In the genomic region with DNA sequence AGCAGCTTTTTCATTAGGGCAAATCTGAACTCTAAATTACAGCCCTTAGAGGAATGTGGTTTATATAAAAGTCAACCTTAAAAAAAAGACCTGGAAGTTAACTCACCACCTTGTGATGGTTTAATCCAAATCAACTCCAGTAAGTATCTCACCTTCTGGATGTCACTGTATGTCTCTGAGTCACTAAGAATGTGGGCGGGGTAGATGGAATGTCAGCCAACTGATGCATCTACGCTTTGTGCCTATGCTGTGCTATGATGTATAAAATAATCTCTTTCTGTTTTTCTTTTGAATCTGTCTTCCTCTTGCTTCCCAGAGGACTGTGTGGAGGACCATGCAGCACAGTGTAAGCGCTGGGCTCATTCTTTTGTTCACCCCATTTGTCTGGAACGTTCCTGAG, we compare ENCODE assay signal across 21 mouse cellular contexts.
DNase-seq lines count a peak whose midpoint lies in the region; ATAC-seq and TF ChIP-seq lines count a peak whose summit lies in the region.
"Had no signal": no experiment of that assay in that cellular context is flagged by ENCODE, and none has a peak within 500 bp of the region (broad histone marks: within the 10 kb centered on the region; RNA-seq: fewer than 3 reads in every experiment).

No protein-coding gene starts in this region.

- H3K27me3 ChIP-seq in Patski, result no peaks in the 10 kb centered on the region
- H3K27me3 ChIP-seq: embryonic facial prominence, embryonic 15.5 days had no signal

- POLR2A ChIA-PET in Patski (lab: Charles Lee), result no interaction called here

- intact Hi-C loops in left cerebral cortex, adult 2 months (cut with DNase I), result loop anchor here (5.0 kb wide), 2 partner anchors 45 to 80 kb away; no protein-coding TSS in a partner anchor
- intact Hi-C loops in left cerebral cortex, postnatal 4 days (cut with DNase I), result no loop called here

- TF ChIP-seq CTCF in left cerebral cortex, adult 2 months (IDR thresholded peaks at IDR 0.05), result no peak
- TF ChIP-seq CTCF in Patski (IDR thresholded peaks at IDR 0.05), result no peak

- DNase-seq in heart, adult 11 months, result peak; percentile 46
- no peak for DNase-seq in heart, adult 18-20 months
- peak in 1 of 2 experiments; percentile 43 for DNase-seq in left cerebral cortex, adult 2 months (ENCODE audit: extremely low spot score in 1 of 2, low spot score in 2 of 2)
- no peak for DNase-seq in left cerebral cortex, postnatal 4 days
- DNase-seq in Patski (ENCODE audit: low read depth, low spot score), result no peak
- DNase-seq in ZHBTc4 (ENCODE audit: low read depth, low spot score), result peak; percentile 51
- DNase-seq in cerebellum, adult 9-10 months, result no peak
- DNase-seq: adrenal gland, adult 2 months; B cell, adult 2 months; cerebellum, adult 2 months; embryo, embryonic 11 days; gastrocnemius, postnatal 10 days had no signal

- in situ Hi-C loops in Patski (cut with MboI; ENCODE audit: low pct_unique_long_range_greater_than_20kb), result no loop called here

- CTCF ChIA-PET in Patski (lab: Charles Lee), result interaction anchor here (1.0 kb wide), 1 partner anchor 12 kb away, joined by 3 read pairs; no protein-coding TSS in a partner anchor

- ATAC-seq in Patski, result peak; percentile 23
- ATAC-seq in inflammation-experienced regulatory T-cells, adult 6 months, result no peak
- ATAC-seq: CD4-positive, CD25-positive, alpha-beta regulatory T cell, adult 4 months; forebrain, embryonic 14.5 days had no signal

- no peak overlapping the region for H3K4me3 ChIP-seq in left cerebral cortex, adult 2 months
- H3K4me3 ChIP-seq: embryonic facial prominence, embryonic 15.5 days; erythroblast, embryonic 14.5 days; forebrain, embryonic 10.5 days; heart, embryonic 12.5 days; hindbrain, embryonic 10.5 days had no signal

- peak overlapping the region; percentile 55 for H3K27ac ChIP-seq in left cerebral cortex, adult 2 months
- H3K27ac ChIP-seq: embryonic facial prominence, embryonic 15.5 days; forebrain, embryonic 10.5 days; hindbrain, embryonic 10.5 days; hindbrain, embryonic 14.5 days had no signal

Comparison
In these comparisons a context has a peak if more than half of its experiments do, and no peak if none do; other contexts are left out.
1. DNase-seq: peak in heart, adult 11 months (single experiment) and ZHBTc4 (single experiment); none in heart, adult 18-20 months (0 of 2), left cerebral cortex, postnatal 4 days (single experiment), Patski (single experiment) and cerebellum, adult 9-10 months (single experiment).